Comparison of ENCODE assay signal across 15 mouse cellular contexts in the genomic region with DNA sequence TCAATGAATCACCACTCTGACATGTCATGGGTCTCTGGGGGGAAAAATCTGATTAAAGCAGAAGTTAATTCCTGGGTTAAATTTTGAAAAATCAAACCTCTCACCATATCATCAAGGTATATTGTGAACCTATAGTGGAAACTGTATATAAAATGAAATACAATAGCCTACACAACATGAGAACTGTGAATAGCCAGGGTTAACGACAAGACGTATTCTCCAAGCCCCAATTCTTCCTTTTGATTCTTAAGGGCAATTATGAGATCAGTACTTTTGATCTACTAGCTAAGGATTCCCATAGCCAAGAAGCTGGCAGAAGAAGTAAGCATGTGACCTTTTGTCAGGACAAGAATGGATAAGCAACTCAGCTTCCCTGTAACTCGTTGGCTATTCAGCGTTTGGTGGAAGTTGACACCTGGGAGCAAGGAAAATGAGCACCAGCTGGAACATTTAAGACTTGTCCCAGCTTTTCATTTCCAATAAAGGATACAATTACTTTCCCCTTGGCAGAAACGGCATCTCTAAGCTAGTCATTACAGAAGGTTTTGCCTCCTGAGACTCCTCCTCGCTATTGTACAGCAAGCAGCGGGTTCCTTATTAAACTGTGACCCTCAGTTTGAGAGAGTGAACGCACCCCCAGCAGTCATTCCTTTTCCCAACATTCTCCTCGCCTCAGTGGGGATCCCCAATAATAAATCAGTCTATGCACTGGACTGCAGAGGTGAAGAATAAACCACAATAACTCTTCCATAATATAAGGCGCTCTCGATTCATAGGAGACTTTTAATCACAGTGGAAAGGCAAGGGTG.
DNase-seq lines count a peak whose midpoint lies in the region; ATAC-seq and TF ChIP-seq lines count a peak whose summit lies in the region.
"Had no signal": no experiment of that assay in that cellular context is flagged by ENCODE, and none has a peak within 500 bp of the region (broad histone marks: within the 10 kb centered on the region; RNA-seq: fewer than 3 reads in every experiment).

No protein-coding gene starts in this region.

- 51% methylated on average over 11 of the region's 11 CpGs for WGBS in limb, embryonic 11.5 days
- WGBS in limb, embryonic 10.5 days, result 70% methylated on average over 11 of the region's 11 CpGs
- WGBS in forebrain, embryonic 16.5 days, result 13% methylated on average over 11 of the region's 11 CpGs
- 30% methylated on average over 11 of the region's 11 CpGs for WGBS in limb, embryonic 14.5 days

- H3K9me3 ChIP-seq in limb, embryonic 11.5 days (ENCODE audit: control insufficient read depth, low read length), result no peaks in the 10 kb centered on the region
- H3K9me3 ChIP-seq in limb, embryonic 10.5 days (replicated peaks), result no peaks in the 10 kb centered on the region
- no peaks in the 10 kb centered on the region for H3K9me3 ChIP-seq in forebrain, embryonic 16.5 days (ENCODE audit: control insufficient read depth, low read length)
- H3K9me3 ChIP-seq in limb, embryonic 14.5 days (ENCODE audit: control insufficient read depth, low read length), result no peaks in the 10 kb centered on the region
- H3K9me3 ChIP-seq: heart, embryonic 12.5 days; stomach, embryonic 15.5 days had no signal

- H3K36me3 ChIP-seq in limb, embryonic 11.5 days (ENCODE audit: control insufficient read depth, insufficient read depth, low read length), result no peaks in the 10 kb centered on the region
- no peaks in the 10 kb centered on the region for H3K36me3 ChIP-seq in limb, embryonic 10.5 days
- no peaks in the 10 kb centered on the region for H3K36me3 ChIP-seq in forebrain, embryonic 16.5 days (ENCODE audit: control insufficient read depth, insufficient read depth)
- H3K36me3 ChIP-seq in limb, embryonic 14.5 days (ENCODE audit: control insufficient read depth, insufficient read depth, low read length), result no peaks in the 10 kb centered on the region
- H3K36me3 ChIP-seq: heart, embryonic 12.5 days; stomach, embryonic 15.5 days had no signal

- H3K4me2 ChIP-seq in limb, embryonic 11.5 days (ENCODE audit: low read depth, severe bottlenecking), result no peak overlapping the region
- no peak overlapping the region for H3K4me2 ChIP-seq in forebrain, embryonic 16.5 days (ENCODE audit: low read length)
- H3K4me2 ChIP-seq in limb, embryonic 14.5 days (replicated peaks; ENCODE audit: low read depth, low read length, severe bottlenecking), result no peak overlapping the region
- H3K4me2 ChIP-seq: heart, embryonic 12.5 days; stomach, embryonic 15.5 days had no signal

- H3K27me3 ChIP-seq in limb, embryonic 11.5 days (ENCODE audit: control insufficient read depth, insufficient read depth, low read length), result no peaks in the 10 kb centered on the region
- no peaks in the 10 kb centered on the region for H3K27me3 ChIP-seq in limb, embryonic 10.5 days (ENCODE audit: low read depth, poor library complexity, severe bottlenecking)
- no peaks in the 10 kb centered on the region for H3K27me3 ChIP-seq in forebrain, embryonic 16.5 days (replicated peaks; ENCODE audit: control insufficient read depth, insufficient read depth, low read length)
- H3K27me3 ChIP-seq in limb, embryonic 14.5 days (ENCODE audit: control insufficient read depth, insufficient read depth, low read length), result no peaks in the 10 kb centered on the region
- H3K27me3 ChIP-seq: heart, embryonic 12.5 days; Patski; stomach, embryonic 15.5 days had no signal

- DNase-seq in limb, embryonic 11.5 days (ENCODE audit: low spot score), result peak; percentile 20
- no peak for DNase-seq in limb, embryonic 10.5 days (ENCODE audit: low spot score)
- DNase-seq in limb, embryonic 14.5 days (ENCODE audit: low spot score), result peak; percentile 33
- peak; percentile 26 for DNase-seq in retina, embryonic 14.5 days (ENCODE audit: low spot score)
- DNase-seq in T-cell, adult 2 months (ENCODE audit: low spot score), result no peak
- no peak for DNase-seq in gastrocnemius, postnatal 4 days (ENCODE audit: low spot score in 2 of 2)
- DNase-seq in Muller cell, postnatal 12 days (ENCODE audit: inconsistent ontology term), result no peak
- DNase-seq: adrenal gland, postnatal 14 days; cerebellum, adult 11 months; kidney, postnatal 36 days; lung, adult 18-20 months had no signal

- no peak overlapping the region for H3K27ac ChIP-seq in limb, embryonic 11.5 days (replicated peaks; ENCODE audit: low read depth, low read length)
- no peak overlapping the region for H3K27ac ChIP-seq in limb, embryonic 10.5 days
- H3K27ac ChIP-seq in forebrain, embryonic 16.5 days (ENCODE audit: low read length), result no peak overlapping the region
- no peak overlapping the region for H3K27ac ChIP-seq in limb, embryonic 14.5 days (replicated peaks; ENCODE audit: low read depth, low read length)
- H3K27ac ChIP-seq: stomach, embryonic 15.5 days had no signal

- no peak overlapping the region for H3K4me3 ChIP-seq in limb, embryonic 11.5 days (ENCODE audit: low read depth, low read length)
- H3K4me3 ChIP-seq in limb, embryonic 10.5 days, result no peak overlapping the region
- no peak overlapping the region for H3K4me3 ChIP-seq in forebrain, embryonic 16.5 days (replicated peaks; ENCODE audit: low read length)
- H3K4me3 ChIP-seq in limb, embryonic 14.5 days (replicated peaks; ENCODE audit: low read length), result no peak overlapping the region
- H3K4me3 ChIP-seq: heart, embryonic 12.5 days; stomach, embryonic 15.5 days had no signal

- 0 out of 2 replicates have a peak, but pooled peaks have one; percentile 35 for ATAC-seq in limb, embryonic 11.5 days (ENCODE audit: insufficient number of reproducible peaks, low FRiP score, low TSS enrichment, low read depth)
- ATAC-seq in forebrain, embryonic 16.5 days, result peak; percentile 49; the same call in 1 of the 2 replicates
- ATAC-seq in limb, embryonic 14.5 days (ENCODE audit: low FRiP score, low read depth), result peak; percentile 47; the same call in 1 of the 2 replicates
- ATAC-seq: Patski had no signal

- no peak overlapping the region for H3K9ac ChIP-seq in limb, embryonic 11.5 days (ENCODE audit: low read length)
- no peak overlapping the region for H3K9ac ChIP-seq in forebrain, embryonic 16.5 days (replicated peaks; ENCODE audit: low read depth, low read length)
- no peak overlapping the region for H3K9ac ChIP-seq in limb, embryonic 14.5 days (ENCODE audit: low read depth, low read length, severe bottlenecking)
- H3K9ac ChIP-seq: heart, embryonic 12.5 days; stomach, embryonic 15.5 days had no signal

- no peaks in the 10 kb centered on the region for H3K4me1 ChIP-seq in limb, embryonic 11.5 days (ENCODE audit: control insufficient read depth, insufficient read depth, low read length)
- H3K4me1 ChIP-seq in limb, embryonic 10.5 days, result 0 out of 2 replicates have a peak, but pooled peaks cover 4% of the 10 kb centered on the region
- H3K4me1 ChIP-seq in forebrain, embryonic 16.5 days (replicated peaks; ENCODE audit: control insufficient read depth, insufficient read depth, low read length), result no peaks in the 10 kb centered on the region
- 0 out of 2 replicates have a peak, but pooled peaks cover 2% of the 10 kb centered on the region for H3K4me1 ChIP-seq in limb, embryonic 14.5 days (ENCODE audit: control insufficient read depth, insufficient read depth, low read length)
- H3K4me1 ChIP-seq: heart, embryonic 12.5 days; stomach, embryonic 15.5 days had no signal

- no peak for TF ChIP-seq POLR2A in limb, embryonic 14.5 days (IDR thresholded peaks at IDR 0.05; ENCODE audit: borderline replicate concordance, extremely low read depth, insufficient read depth, insufficient read length)

Comparison
In these comparisons a context has a peak if more than half of its experiments do, and no peak if none do; other contexts are left out.
1. DNase-seq: peak in limb, embryonic 11.5 days (single experiment), limb, embryonic 14.5 days (single experiment) and retina, embryonic 14.5 days (single experiment); none in limb, embryonic 10.5 days (single experiment), T-cell, adult 2 months (single experiment), gastrocnemius, postnatal 4 days (0 of 2) and Muller cell, postnatal 12 days (single experiment).
2. Peak in every context shown above with its lines, with median percentiles within 50 percentile points of each other: ATAC-seq.